Mouse (Mus musculus): ENCODE measurements around the gene Daam2. TPM values are rescaled to one million over a fixed set of nuclear protein-coding genes. Genes with fewer than 3 reads are reported as not detected.

Gene Daam2
- polyA plus RNA-seq, 1 experiment from 2014 or later: 3.9 TPM

GRCm38 (mm10) chr17:49477370-49477769, 86.8 kb downstream of the Daam2 start:
- 46% methylated on average over 4 of the region's 4 CpGs for WGBS
- no peak overlapping the region for H3K4me3 ChIP-seq
- H3K9me3 ChIP-seq (replicated peaks): no peaks in the 10 kb centered on the region
- no peak overlapping the region for H3K4me2 ChIP-seq
- no peak overlapping the region for H3K9ac ChIP-seq
- no peaks in the 10 kb centered on the region for H3K27me3 ChIP-seq
- peaks cover 9% of the 10 kb centered on the region; the same call in 1 of the 2 replicates for H3K36me3 ChIP-seq
- no peak for ATAC-seq (replicated peaks; ENCODE audit: insufficient number of reproducible peaks, insufficient read depth, low FRiP score, low read depth)
- H3K4me1 ChIP-seq (replicated peaks): peaks cover 21% of the 10 kb centered on the region
- H3K27ac ChIP-seq: 0 out of 2 replicates have a peak overlapping the region, but pooled peaks have one; percentile 3

DNA sequence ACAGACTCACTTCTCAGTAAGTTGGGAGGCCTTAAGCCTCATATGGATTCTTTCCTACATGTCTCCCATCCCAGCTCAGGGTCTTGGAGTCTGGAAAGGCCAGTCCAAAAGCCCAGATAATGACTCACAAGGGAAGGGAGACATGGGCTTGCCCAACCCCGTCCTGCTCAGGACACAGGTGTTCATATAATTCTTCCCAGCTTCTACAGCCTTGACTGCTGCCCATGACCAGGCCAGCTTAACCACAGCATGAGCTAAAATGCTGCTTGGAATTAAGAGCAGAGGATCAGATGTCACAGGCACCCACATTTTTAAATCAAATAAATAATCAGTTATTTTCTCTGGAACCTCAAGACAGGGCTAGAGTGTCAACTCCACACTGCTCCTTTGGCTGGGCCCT, 89.0 kb downstream of the Daam2 start:
- no peak overlapping the region for H3K9ac ChIP-seq
- no peaks in the 10 kb centered on the region for H3K9me3 ChIP-seq (replicated peaks)
- peaks cover 9% of the 10 kb centered on the region; the same call in 1 of the 2 replicates for H3K36me3 ChIP-seq
- H3K4me2 ChIP-seq: no peak overlapping the region
- ATAC-seq (replicated peaks; ENCODE audit: insufficient number of reproducible peaks, insufficient read depth, low FRiP score, low read depth): no peak
- peaks cover 24% of the 10 kb centered on the region for H3K4me1 ChIP-seq (replicated peaks)
- WGBS: 90% methylated on average over 1 of the region's 1 CpGs
- H3K4me3 ChIP-seq: no peak overlapping the region
- no peak overlapping the region for H3K27ac ChIP-seq
- H3K27me3 ChIP-seq: no peaks in the 10 kb centered on the region

DNA sequence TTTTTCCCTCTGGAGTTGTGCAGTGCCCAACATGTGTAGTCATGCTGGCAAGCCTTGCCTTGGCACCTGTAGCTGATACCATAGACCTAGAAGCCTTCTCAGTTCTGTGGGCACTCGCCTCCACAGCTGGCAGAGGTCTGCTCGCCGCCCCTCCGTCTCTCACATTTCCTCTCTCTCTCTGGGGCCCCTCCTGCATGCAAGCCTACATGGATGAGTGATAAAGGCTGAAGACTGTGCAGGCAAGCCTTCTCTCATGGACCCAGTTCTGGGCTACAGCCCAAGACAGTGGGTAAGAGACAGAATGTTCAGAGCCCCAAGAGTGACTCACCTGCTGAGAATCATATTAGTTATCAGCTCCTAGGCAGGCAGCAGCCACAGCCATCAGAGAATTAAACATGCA, 90.1 kb downstream of the Daam2 start:
- peaks cover 5% of the 10 kb centered on the region; the same call in 1 of the 2 replicates for H3K36me3 ChIP-seq
- H3K9me3 ChIP-seq (replicated peaks): no peaks in the 10 kb centered on the region
- no peak overlapping the region for H3K9ac ChIP-seq
- ATAC-seq (replicated peaks; ENCODE audit: insufficient number of reproducible peaks, insufficient read depth, low FRiP score, low read depth): no peak
- peaks cover 24% of the 10 kb centered on the region for H3K4me1 ChIP-seq (replicated peaks)
- H3K27me3 ChIP-seq: no peaks in the 10 kb centered on the region
- H3K27ac ChIP-seq: no peak overlapping the region
- no peak overlapping the region for H3K4me3 ChIP-seq
- 87% methylated on average over 4 of the region's 4 CpGs for WGBS
- H3K4me2 ChIP-seq: no peak overlapping the region

DNA sequence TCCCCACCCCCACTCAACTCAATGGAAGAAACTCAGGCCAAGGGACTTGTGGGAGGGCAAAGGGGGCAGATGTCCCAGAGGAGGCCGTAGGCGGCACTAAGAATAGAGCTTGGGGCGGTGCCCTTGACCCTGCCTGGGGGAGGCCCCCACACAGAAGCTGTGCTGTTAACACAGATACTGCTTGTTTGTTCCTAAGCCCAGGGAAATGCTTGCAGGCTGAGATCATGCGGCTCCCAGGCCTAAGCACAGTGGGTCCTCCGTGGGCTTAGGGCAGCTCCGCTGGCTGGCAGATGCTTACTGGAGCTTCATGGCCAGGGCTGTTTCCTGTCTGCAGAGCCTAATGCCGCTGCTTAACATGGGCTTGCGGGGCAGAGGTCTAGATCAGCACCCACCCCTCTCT, 91.5 kb downstream of the Daam2 start:
- Histone ChIP-seq H3K9ac (no peak overlapping the region), H3K4me1 (replicated peaks) (peaks cover 21% of the 10 kb centered on the region), H3K9me3 (replicated peaks) (no peaks in the 10 kb centered on the region), H3K36me3 (no peaks in the 10 kb centered on the region), H3K27ac (peak overlapping the region; percentile 72), H3K27me3 (no peaks in the 10 kb centered on the region), H3K4me3 (no peak overlapping the region), H3K4me2 (no peak overlapping the region)
- 22% methylated on average over 8 of the region's 8 CpGs for WGBS
- ATAC-seq (replicated peaks; ENCODE audit: insufficient number of reproducible peaks, insufficient read depth, low FRiP score, low read depth): peak; percentile 89

DNA sequence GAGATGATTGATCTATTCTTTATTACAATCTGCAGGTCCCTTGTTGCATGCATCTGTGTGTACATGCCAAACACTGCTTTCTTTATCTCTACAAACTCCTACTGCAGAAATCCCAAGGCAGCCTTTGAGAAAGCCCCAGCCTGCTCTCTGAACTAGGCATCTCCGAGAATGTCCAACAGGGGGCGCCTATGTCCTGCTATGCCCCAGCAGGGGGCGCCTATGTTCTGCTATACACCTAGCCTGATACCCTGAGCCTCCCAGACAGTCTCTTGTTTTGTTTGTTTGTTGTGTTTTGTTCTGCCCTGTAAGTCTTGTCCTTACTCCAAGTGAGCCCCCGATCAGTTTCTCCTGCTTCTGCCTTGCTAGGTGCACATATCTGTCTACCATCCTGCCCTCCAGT, 95.9 kb downstream of the Daam2 start:
- 25% methylated on average over 4 of the region's 4 CpGs for WGBS
- no peak overlapping the region for H3K4me2 ChIP-seq
- no peak overlapping the region for H3K27ac ChIP-seq
- H3K9ac ChIP-seq: no peak overlapping the region
- ATAC-seq (replicated peaks; ENCODE audit: insufficient number of reproducible peaks, insufficient read depth, low FRiP score, low read depth): no peak
- H3K36me3 ChIP-seq: 0 out of 2 replicates have a peak, but pooled peaks cover 6% of the 10 kb centered on the region
- no peak overlapping the region for H3K4me3 ChIP-seq
- H3K9me3 ChIP-seq (replicated peaks): no peaks in the 10 kb centered on the region
- H3K27me3 ChIP-seq: no peaks in the 10 kb centered on the region
- H3K4me1 ChIP-seq (replicated peaks): peaks cover 12% of the 10 kb centered on the region

DNA sequence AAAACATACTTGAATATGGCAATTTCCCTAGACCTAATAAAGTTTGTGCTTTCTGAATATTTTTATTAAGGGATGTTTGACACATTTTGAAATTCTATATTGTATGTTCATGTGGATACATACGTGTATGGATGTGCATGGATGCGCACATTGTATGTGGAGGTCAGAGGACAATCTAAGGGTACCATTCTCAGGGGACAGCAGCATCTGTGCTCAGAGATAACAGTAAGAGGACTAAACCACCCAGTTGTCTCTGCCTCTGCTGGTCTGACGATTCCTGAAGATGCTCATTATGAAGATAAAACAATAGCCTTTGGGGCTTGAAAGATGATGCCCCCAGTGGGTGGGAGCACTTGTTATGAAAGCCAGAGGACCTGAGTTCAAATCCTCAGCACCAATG, 99.3 kb downstream of the Daam2 start:
- no peak overlapping the region for H3K9ac ChIP-seq
- no peaks in the 10 kb centered on the region for H3K9me3 ChIP-seq (replicated peaks)
- H3K27me3 ChIP-seq: no peaks in the 10 kb centered on the region
- H3K36me3 ChIP-seq: 0 out of 2 replicates have a peak, but pooled peaks cover 6% of the 10 kb centered on the region
- no peak overlapping the region for H3K4me2 ChIP-seq
- H3K4me3 ChIP-seq: no peak overlapping the region
- ATAC-seq (replicated peaks; ENCODE audit: insufficient number of reproducible peaks, insufficient read depth, low FRiP score, low read depth): no peak
- no peak overlapping the region for H3K27ac ChIP-seq
- H3K4me1 ChIP-seq (replicated peaks): no peaks in the 10 kb centered on the region
- WGBS: 85% methylated on average over 3 of the region's 3 CpGs

DNA sequence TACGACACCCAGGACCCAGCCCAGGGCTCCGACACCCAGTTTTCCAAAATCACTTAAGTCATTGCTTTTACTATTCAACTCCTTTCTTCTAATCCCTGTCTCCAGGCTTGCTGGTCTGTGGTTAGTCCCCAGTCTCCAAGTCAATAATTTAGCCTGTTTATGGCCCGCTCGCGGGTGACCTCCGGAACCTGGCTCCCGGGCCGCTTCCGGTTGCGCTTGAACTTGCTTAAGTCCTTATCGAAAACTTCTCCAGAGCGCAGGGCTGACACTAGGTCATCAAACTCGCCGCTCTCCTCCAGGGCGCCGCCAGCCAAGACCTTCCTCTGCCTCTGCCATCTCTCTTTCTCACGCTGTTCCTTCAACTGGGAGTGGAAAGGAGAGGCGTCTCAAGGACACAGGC, 105.8 kb downstream of the Daam2 start:
- 90% methylated on average over 18 of the region's 18 CpGs for WGBS
- H3K4me1 ChIP-seq (replicated peaks): no peaks in the 10 kb centered on the region

DNA sequence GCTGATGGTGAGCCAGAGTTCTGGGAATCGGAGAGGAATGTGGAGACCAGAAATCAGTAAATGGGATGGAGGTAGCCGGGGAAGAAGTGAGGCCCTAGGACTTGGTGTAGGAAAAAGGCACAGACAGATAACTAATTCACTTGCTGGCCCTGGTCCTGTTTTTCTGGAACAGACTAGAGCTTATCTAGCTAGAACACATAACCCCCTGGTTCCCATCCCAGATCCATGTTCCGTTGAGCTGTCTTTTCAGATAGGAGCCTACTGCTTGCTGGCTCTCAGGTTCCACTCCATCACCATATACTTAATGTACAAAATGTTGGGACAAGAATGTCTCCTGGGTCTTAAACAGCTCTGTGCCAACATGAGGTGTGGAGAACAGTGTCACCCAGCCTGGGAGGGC, 106.3 kb downstream of the Daam2 start:
- Histone ChIP-seq H3K27ac (no peak overlapping the region), H3K4me2 (no peak overlapping the region), H3K36me3 (peaks cover 11% of the 10 kb centered on the region; the same call in 1 of the 2 replicates), H3K9me3 (replicated peaks) (no peaks in the 10 kb centered on the region), H3K27me3 (no peaks in the 10 kb centered on the region), H3K9ac (no peak overlapping the region), H3K4me1 (replicated peaks) (no peaks in the 10 kb centered on the region), H3K4me3 (no peak overlapping the region)
- ATAC-seq (replicated peaks; ENCODE audit: insufficient number of reproducible peaks, insufficient read depth, low FRiP score, low read depth): no peak
- 75% methylated on average over 3 of the region's 3 CpGs for WGBS

More for the DNA sequence above, 105.8 kb downstream of the Daam2 start:
- Histone ChIP-seq H3K9ac (no peak overlapping the region), H3K36me3 (peaks cover 11% of the 10 kb centered on the region; the same call in 1 of the 2 replicates), H3K9me3 (replicated peaks) (no peaks in the 10 kb centered on the region), H3K4me2 (no peak overlapping the region), H3K27ac (no peak overlapping the region), H3K27me3 (no peaks in the 10 kb centered on the region), H3K4me3 (no peak overlapping the region)
- no peak for ATAC-seq (replicated peaks; ENCODE audit: insufficient number of reproducible peaks, insufficient read depth, low FRiP score, low read depth)

DNA sequence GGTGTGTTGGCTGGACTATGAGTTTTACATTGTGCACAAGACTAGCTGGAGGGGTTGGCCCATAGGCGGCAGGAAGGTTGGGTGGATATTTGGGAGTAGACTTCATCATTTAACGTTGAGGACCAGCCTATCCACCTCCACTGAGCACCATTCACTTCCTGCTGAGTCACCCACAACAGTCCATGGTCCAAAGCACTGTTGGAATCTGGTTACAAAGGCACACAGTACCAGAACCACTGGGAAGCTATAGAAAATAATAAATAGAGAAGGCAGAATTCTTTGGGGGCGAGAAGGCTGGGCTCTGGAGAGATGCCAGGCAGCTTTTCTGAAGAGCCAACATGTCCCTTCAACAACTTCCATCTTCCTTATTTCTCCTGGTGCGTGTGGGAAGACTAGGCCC, 107.8 kb downstream of the Daam2 start:
- Histone ChIP-seq H3K9me3 (replicated peaks) (no peaks in the 10 kb centered on the region), H3K27me3 (no peaks in the 10 kb centered on the region), H3K9ac (no peak overlapping the region), H3K4me3 (no peak overlapping the region), H3K27ac (no peak overlapping the region), H3K4me2 (no peak overlapping the region), H3K4me1 (replicated peaks) (no peaks in the 10 kb centered on the region), H3K36me3 (peaks cover 11% of the 10 kb centered on the region; the same call in 1 of the 2 replicates)
- no peak for ATAC-seq (replicated peaks; ENCODE audit: insufficient number of reproducible peaks, insufficient read depth, low FRiP score, low read depth)
- WGBS: 80% methylated on average over 4 of the region's 4 CpGs

GRCm38 (mm10) chr17:49450922-49451321, 113.2 kb downstream of the Daam2 start:
- Histone ChIP-seq H3K4me2 (no peak overlapping the region), H3K9me3 (replicated peaks) (no peaks in the 10 kb centered on the region), H3K9ac (no peak overlapping the region), H3K36me3 (peaks cover 11% of the 10 kb centered on the region; the same call in 1 of the 2 replicates), H3K4me1 (replicated peaks) (peaks cover 11% of the 10 kb centered on the region), H3K27ac (no peak overlapping the region), H3K27me3 (no peaks in the 10 kb centered on the region), H3K4me3 (no peak overlapping the region)
- 68% methylated on average over 6 of the region's 6 CpGs for WGBS
- ATAC-seq (replicated peaks; ENCODE audit: insufficient number of reproducible peaks, insufficient read depth, low FRiP score, low read depth): no peak

DNA sequence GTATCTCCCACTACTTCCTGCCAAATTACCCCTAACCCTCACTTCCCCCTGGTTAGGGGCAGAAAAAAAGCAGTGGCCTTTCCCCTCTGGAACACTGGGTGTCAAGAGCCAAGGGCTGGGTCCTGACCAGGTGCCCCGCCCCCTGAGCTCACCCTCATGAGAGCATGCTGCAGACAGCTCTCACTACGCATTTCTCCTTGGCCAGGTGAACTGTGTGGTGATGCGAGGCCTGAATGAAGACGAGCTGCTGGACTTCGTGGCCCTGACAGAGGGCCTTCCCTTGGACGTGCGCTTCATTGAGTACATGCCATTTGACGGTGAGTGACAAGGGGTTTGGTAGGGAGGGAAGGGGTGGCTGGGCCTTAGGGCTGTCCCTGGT, 114.9 kb downstream of the Daam2 start:
- 80% methylated on average over 8 of the region's 8 CpGs for WGBS
- Histone ChIP-seq H3K36me3 (peaks cover 4% of the 10 kb centered on the region; the same call in 1 of the 2 replicates), H3K4me1 (replicated peaks) (peaks cover 11% of the 10 kb centered on the region), H3K4me2 (no peak overlapping the region), H3K4me3 (no peak overlapping the region), H3K9ac (no peak overlapping the region), H3K27me3 (no peaks in the 10 kb centered on the region), H3K9me3 (replicated peaks) (no peaks in the 10 kb centered on the region), H3K27ac (no peak overlapping the region)
- ATAC-seq (replicated peaks; ENCODE audit: insufficient number of reproducible peaks, insufficient read depth, low FRiP score, low read depth): no peak

GRCm38 (mm10) chr17:49448570-49449229, 115.4 kb downstream of the Daam2 start:
- 52% methylated on average over 9 of the region's 9 CpGs for WGBS
- H3K4me2 ChIP-seq: no peak overlapping the region
- no peaks in the 10 kb centered on the region for H3K9me3 ChIP-seq (replicated peaks)
- peaks cover 11% of the 10 kb centered on the region for H3K4me1 ChIP-seq (replicated peaks)
- 0 out of 2 replicates have a peak, but pooled peaks have one; percentile 27 for ATAC-seq (replicated peaks; ENCODE audit: insufficient number of reproducible peaks, insufficient read depth, low FRiP score, low read depth)
- H3K9ac ChIP-seq: no peak overlapping the region
- H3K27me3 ChIP-seq: no peaks in the 10 kb centered on the region
- H3K36me3 ChIP-seq: no peaks in the 10 kb centered on the region; the same call in 1 of the 2 replicates
- no peak overlapping the region for H3K4me3 ChIP-seq
- H3K27ac ChIP-seq: no peak overlapping the region

All from heart, embryonic 15.5 days (tissue).